Mouse (Mus musculus): ENCODE results near the gene Slc6a16. TPM values are rescaled to one million over a fixed set of nuclear protein-coding genes. Genes with fewer than 3 reads are reported as not detected.

Gene Slc6a16
- polyA plus RNA-seq, 1 experiment = not detected

DNA sequence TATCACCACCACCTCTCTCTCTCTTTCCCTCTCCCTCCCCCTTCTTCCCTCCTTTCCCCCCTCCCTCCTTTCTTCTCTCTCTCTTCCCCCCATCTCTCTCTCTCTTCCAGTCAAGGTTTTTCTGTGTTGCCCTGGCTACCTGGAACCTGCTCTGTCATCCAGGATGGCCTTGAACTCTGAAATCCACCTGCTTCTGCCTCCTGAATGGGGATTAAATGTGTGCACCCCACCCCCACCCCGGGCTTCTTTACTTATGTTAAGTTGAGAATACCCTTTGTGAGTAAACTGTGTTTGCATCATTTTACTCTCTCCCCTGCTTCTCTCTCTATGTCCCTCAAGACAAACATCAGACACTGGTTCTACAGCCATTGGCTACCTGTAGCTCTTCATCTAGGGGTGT lies 24.6 kb downstream of the Slc6a16 start:
- Histone ChIP-seq H3K4me2 (ENCODE audit: low read depth) (no peak overlapping the region), H3K27me3 (ENCODE audit: control insufficient read depth, insufficient read depth, insufficient read length) (peaks cover 87% of the 10 kb centered on the region), H3K79me2 (ENCODE audit: control insufficient read depth, insufficient read depth) (no peaks in the 10 kb centered on the region), H3K4me3 (no peak overlapping the region), H3K36me3 (ENCODE audit: control insufficient read depth, insufficient read depth) (no peaks in the 10 kb centered on the region), H3ac (ENCODE audit: control insufficient read depth, insufficient read length) (no peak overlapping the region)
- TF ChIP-seq TCF12 (IDR thresholded peaks at IDR 0.05; ENCODE audit: insufficient read depth, poor library complexity, severe bottlenecking) (no peak), MYOG (IDR thresholded peaks at IDR 0.05; ENCODE audit: control insufficient read depth in 1 of 3, insufficient read depth in 1 of 3, insufficient read length in 2 of 3, low read depth in 2 of 3) (no peak), MYOD1 (IDR thresholded peaks at IDR 0.05; ENCODE audit: control insufficient read depth in 1 of 3, insufficient read length in 2 of 3, low read depth in 2 of 3) (no peak), E2F4 (IDR thresholded peaks at IDR 0.05; ENCODE audit: insufficient read depth) (no peak), TCF3 (IDR thresholded peaks at IDR 0.05; ENCODE audit: insufficient read length, low read depth) (no peak), SRF (IDR thresholded peaks at IDR 0.05; ENCODE audit: control insufficient read depth, insufficient read length, low read depth) (no peak), POLR2A (IDR thresholded peaks at IDR 0.05; ENCODE audit: insufficient read length, low read depth) (no peak), USF1 (IDR thresholded peaks at IDR 0.05; ENCODE audit: low read depth) (no peak), CEBPB (IDR thresholded peaks at IDR 0.05; ENCODE audit: insufficient read depth, poor library complexity, severe bottlenecking) (no peak), REST (IDR thresholded peaks at IDR 0.05; ENCODE audit: insufficient read depth, insufficient read length) (no peak), MAX (IDR thresholded peaks at IDR 0.05; ENCODE audit: low read depth) (no peak), POLR2AphosphoS2 (IDR thresholded peaks at IDR 0.05; ENCODE audit: insufficient read length, low read depth) (no peak)

DNA sequence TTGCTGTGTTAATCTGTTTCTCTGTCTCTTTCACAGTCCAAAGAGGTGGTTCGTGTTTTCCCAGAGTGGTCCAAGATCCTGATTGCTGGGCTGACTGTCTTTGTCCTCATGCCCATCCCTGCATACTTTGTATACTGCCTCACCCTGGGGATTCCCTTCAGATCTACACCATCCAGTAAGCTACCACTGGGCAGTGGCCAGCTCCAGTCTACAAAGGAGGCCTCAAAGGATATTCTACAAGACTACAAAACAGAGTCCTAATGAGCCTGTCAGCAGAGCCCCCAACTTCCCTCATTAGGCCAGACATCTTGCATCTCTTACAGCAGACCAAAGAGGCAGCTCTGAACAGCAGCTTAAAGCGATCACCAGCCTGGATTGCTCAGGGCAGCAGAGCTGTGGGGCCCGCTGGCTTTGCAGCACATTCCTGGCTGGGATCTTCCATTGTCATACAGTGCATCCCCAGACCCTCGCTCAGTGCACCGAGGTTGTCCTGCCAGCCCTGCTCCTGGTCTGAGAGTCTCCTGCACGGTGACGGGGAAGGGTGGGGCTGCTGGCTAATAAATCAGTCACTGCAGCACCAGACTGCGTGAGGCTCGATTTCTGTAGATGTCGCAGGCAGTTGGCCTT lies 32.0 kb downstream of the Slc6a16 start:
- Histone ChIP-seq H3K36me3 (ENCODE audit: control insufficient read depth, insufficient read depth) (no peaks in the 10 kb centered on the region), H3ac (ENCODE audit: control insufficient read depth, insufficient read length) (no peak overlapping the region), H3K27me3 (ENCODE audit: control insufficient read depth, insufficient read depth, insufficient read length) (peaks cover 69% of the 10 kb centered on the region), H3K4me3 (no peak overlapping the region), H3K4me2 (ENCODE audit: low read depth) (no peak overlapping the region), H3K79me2 (ENCODE audit: control insufficient read depth, insufficient read depth) (no peaks in the 10 kb centered on the region)
- TF ChIP-seq TCF3 (IDR thresholded peaks at IDR 0.05; ENCODE audit: insufficient read length, low read depth) = no peak

DNA sequence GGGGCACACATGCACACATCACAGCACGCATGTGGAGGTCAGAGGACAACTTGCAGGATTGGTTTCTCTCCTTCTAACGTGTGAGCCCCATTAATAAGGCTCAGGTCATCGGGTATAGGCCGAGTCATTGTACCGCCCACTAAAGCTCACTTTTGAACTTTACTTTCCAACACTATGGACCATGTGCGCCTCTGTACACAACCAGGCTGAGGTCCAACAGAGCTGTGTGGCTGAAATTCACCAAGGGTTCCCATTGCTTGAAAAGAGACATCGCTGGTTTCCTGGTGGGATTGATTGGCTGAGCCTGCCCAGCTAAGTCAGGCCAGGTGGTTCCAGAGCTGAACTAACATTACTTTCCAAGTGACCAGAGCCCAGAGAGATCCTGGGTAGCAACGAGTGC lies 32.8 kb downstream of the Slc6a16 start:
- TF ChIP-seq USF1 (IDR thresholded peaks at IDR 0.05; ENCODE audit: low read depth) (no peak), SRF (IDR thresholded peaks at IDR 0.05; ENCODE audit: control insufficient read depth, insufficient read length, low read depth) (no peak), TCF12 (IDR thresholded peaks at IDR 0.05; ENCODE audit: insufficient read depth, poor library complexity, severe bottlenecking) (no peak), POLR2AphosphoS2 (IDR thresholded peaks at IDR 0.05; ENCODE audit: insufficient read length, low read depth) (no peak)
- no peak overlapping the region for H3K4me2 ChIP-seq (ENCODE audit: low read depth)
- H3K36me3 ChIP-seq (ENCODE audit: control insufficient read depth, insufficient read depth) = no peaks in the 10 kb centered on the region
- H3K4me3 ChIP-seq = no peak overlapping the region
- H3K27me3 ChIP-seq (ENCODE audit: control insufficient read depth, insufficient read depth, insufficient read length) = peaks cover 67% of the 10 kb centered on the region
- no peaks in the 10 kb centered on the region for H3K79me2 ChIP-seq (ENCODE audit: control insufficient read depth, insufficient read depth)
- H3ac ChIP-seq (ENCODE audit: control insufficient read depth, insufficient read length) = no peak overlapping the region

DNA sequence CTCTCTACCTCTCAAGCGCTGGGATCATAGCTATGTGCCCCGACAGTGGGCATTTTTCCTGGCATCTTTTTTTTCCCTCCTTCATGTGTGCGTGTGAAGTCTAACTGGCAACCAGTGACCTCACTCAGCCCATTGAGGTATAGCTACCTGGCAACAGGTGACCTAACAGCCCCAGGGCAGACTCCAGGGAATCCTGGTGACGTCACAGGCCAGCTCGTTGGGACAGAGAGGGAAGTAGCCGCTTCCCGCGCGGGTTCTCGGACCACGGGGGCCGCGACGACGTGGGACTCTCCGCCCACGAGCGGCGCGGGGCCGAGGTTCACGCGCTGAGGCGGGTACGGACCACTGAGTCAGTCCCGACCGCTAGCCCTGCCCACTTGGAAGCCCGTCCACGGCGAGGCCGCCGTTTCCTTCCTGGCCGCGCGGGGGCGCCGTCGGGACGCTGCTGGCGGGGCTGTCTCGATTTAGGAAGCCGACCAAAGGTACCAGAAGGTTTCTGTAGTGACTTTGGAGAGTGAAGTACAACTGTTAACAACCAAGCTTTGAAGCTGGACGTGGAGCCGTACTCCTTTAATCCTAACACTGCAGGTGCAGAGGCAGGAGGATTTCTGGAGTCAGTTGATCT lies 36.4 kb downstream of the Slc6a16 start, which contains the start of gene Slc6a21:
Slc6a21 (plus strand) TSS at position 378 of the 625 bp plus-strand sequence.
- no peaks in the 10 kb centered on the region for H3K36me3 ChIP-seq (ENCODE audit: control insufficient read depth, insufficient read depth)
- H3K4me2 ChIP-seq (ENCODE audit: low read depth) = peak within 1 kb of the TSS; percentile 64
- H3K4me3 ChIP-seq = no peak within 1 kb of the TSS
- no peak within 1 kb of the TSS for H3ac ChIP-seq (ENCODE audit: control insufficient read depth, insufficient read length)
- H3K27me3 ChIP-seq (ENCODE audit: control insufficient read depth, insufficient read depth, insufficient read length) = peaks cover 70% of the 10 kb centered on the region
- no peaks in the 10 kb centered on the region for H3K79me2 ChIP-seq (ENCODE audit: control insufficient read depth, insufficient read depth)
- TF ChIP-seq SRF (IDR thresholded peaks at IDR 0.05; ENCODE audit: control insufficient read depth, insufficient read length, low read depth) (no peak), MYOD1 (IDR thresholded peaks at IDR 0.05; ENCODE audit: control insufficient read depth in 1 of 3, insufficient read length in 2 of 3, low read depth in 2 of 3) (peak in 1 of 3 experiments; percentile 19)

DNA sequence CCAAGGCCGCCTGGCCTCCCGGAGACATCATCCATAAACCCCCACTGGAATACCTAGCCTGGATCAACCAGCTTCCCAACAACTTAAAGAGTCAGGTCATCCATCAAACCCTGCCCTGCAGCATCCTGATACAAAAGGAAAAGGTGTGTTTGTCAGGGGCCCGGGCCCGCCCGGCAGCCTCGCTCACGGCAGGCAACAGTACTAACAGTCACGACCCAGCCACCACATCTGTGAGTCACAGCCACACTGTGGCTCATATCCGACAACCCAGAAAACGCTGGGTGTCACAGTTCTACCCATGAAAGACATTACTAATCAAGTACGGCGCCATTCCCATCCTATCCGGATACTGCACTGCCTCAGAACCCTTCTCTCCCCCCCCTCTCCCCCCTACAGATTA lies 45.6 kb downstream of the Slc6a16 start:
- Histone ChIP-seq H3ac (ENCODE audit: control insufficient read depth, insufficient read length) (no peak overlapping the region), H3K36me3 (ENCODE audit: control insufficient read depth, insufficient read depth) (no peaks in the 10 kb centered on the region), H3K4me3 (no peak overlapping the region), H3K27me3 (ENCODE audit: control insufficient read depth, insufficient read depth, insufficient read length) (peaks cover 55% of the 10 kb centered on the region), H3K79me2 (ENCODE audit: control insufficient read depth, insufficient read depth) (no peaks in the 10 kb centered on the region), H3K4me2 (ENCODE audit: low read depth) (no peak overlapping the region)
- TF ChIP-seq POLR2A (IDR thresholded peaks at IDR 0.05; ENCODE audit: insufficient read length, low read depth) (no peak), MYOD1 (IDR thresholded peaks at IDR 0.05; ENCODE audit: control insufficient read depth in 1 of 3, insufficient read length in 2 of 3, low read depth in 2 of 3) (no peak), CEBPB (IDR thresholded peaks at IDR 0.05; ENCODE audit: insufficient read depth, poor library complexity, severe bottlenecking) (no peak), POLR2AphosphoS2 (IDR thresholded peaks at IDR 0.05; ENCODE audit: insufficient read length, low read depth) (no peak), MAX (IDR thresholded peaks at IDR 0.05; ENCODE audit: low read depth) (no peak), USF1 (IDR thresholded peaks at IDR 0.05; ENCODE audit: low read depth) (no peak), TCF3 (IDR thresholded peaks at IDR 0.05; ENCODE audit: insufficient read length, low read depth) (no peak), SRF (IDR thresholded peaks at IDR 0.05; ENCODE audit: control insufficient read depth, insufficient read length, low read depth) (no peak), TCF12 (IDR thresholded peaks at IDR 0.05; ENCODE audit: insufficient read depth, poor library complexity, severe bottlenecking) (no peak), E2F4 (IDR thresholded peaks at IDR 0.05; ENCODE audit: insufficient read depth) (no peak), REST (IDR thresholded peaks at IDR 0.05; ENCODE audit: insufficient read depth, insufficient read length) (no peak), MYOG (IDR thresholded peaks at IDR 0.05; ENCODE audit: control insufficient read depth in 1 of 3, insufficient read depth in 1 of 3, insufficient read length in 2 of 3, low read depth in 2 of 3) (no peak)
